Comparison of ENCODE assay signal across 23 mouse cellular contexts in genomic region chr4:138877731-138878130, GRCm38 (mm10). TPM values are rescaled to one million over a fixed set of nuclear protein-coding genes. Genes with fewer than 3 reads are reported as not detected.
DNase-seq lines count a peak whose midpoint lies in the region; ATAC-seq and TF ChIP-seq lines count a peak whose summit lies in the region.
"Had no signal": no experiment of that assay in that cellular context is flagged by ENCODE, and none has a peak within 500 bp of the region (broad histone marks: within the 10 kb centered on the region; RNA-seq: fewer than 3 reads in every experiment).

Gene Pla2g2e (plus strand): TSS chr4:138877942.

- TF ChIP-seq POLR2A in small intestine, adult 2 months (IDR thresholded peaks at IDR 0.05; ENCODE audit: low read depth, low read length), result no peak

- H3K9ac ChIP-seq in midbrain, postnatal 0 days (replicated peaks; ENCODE audit: low read length, poor library complexity, severe bottlenecking), result no peak within 1 kb of the TSS
- H3K9ac ChIP-seq: forebrain, embryonic 13.5 days; heart, embryonic 12.5 days; hindbrain, embryonic 12.5 days; lung, embryonic 15.5 days; midbrain, embryonic 13.5 days; neural tube, embryonic 12.5 days had no signal

- peaks cover 20% of the 10 kb centered on the region for H3K4me1 ChIP-seq in midbrain, embryonic 10.5 days
- no peaks in the 10 kb centered on the region for H3K4me1 ChIP-seq in midbrain, postnatal 0 days (ENCODE audit: insufficient read depth, low read length)
- peaks cover 24% of the 10 kb centered on the region; the same call in 1 of the 2 replicates for H3K4me1 ChIP-seq in small intestine, adult 2 months (ENCODE audit: control insufficient read depth, insufficient read depth, insufficient read length, low read length)

- WGBS in midbrain, embryonic 10.5 days, result 85% methylated on average over 4 of the region's 4 CpGs
- 83% methylated on average over 4 of the region's 4 CpGs for WGBS in midbrain, postnatal 0 days
- WGBS in small intestine, adult 2 months, result 28% methylated on average over 4 of the region's 4 CpGs

- no peak within 1 kb of the TSS for H3K4me3 ChIP-seq in midbrain, embryonic 10.5 days
- H3K4me3 ChIP-seq in midbrain, postnatal 0 days (ENCODE audit: low read depth, low read length), result no peak within 1 kb of the TSS
- H3K4me3 ChIP-seq in small intestine, adult 2 months (ENCODE audit: low read depth, low read length), result no peak within 1 kb of the TSS
- H3K4me3 ChIP-seq: forebrain, embryonic 13.5 days; heart, embryonic 12.5 days; hindbrain, embryonic 12.5 days; lung, embryonic 15.5 days; midbrain, embryonic 13.5 days; neural tube, embryonic 12.5 days had no signal

- ATAC-seq in midbrain, postnatal 0 days (ENCODE audit: low FRiP score), result no peak
- ATAC-seq: forebrain, embryonic 13.5 days; midbrain, embryonic 13.5 days had no signal

- no peak within 1 kb of the TSS for H3K4me2 ChIP-seq in midbrain, postnatal 0 days (ENCODE audit: low read depth, low read length, poor library complexity, severe bottlenecking)
- H3K4me2 ChIP-seq: forebrain, embryonic 13.5 days; heart, embryonic 12.5 days; hindbrain, embryonic 12.5 days; lung, embryonic 15.5 days; midbrain, embryonic 13.5 days; neural tube, embryonic 12.5 days had no signal

- no peaks in the 10 kb centered on the region for H3K36me3 ChIP-seq in midbrain, embryonic 10.5 days
- no peaks in the 10 kb centered on the region for H3K36me3 ChIP-seq in midbrain, postnatal 0 days (ENCODE audit: insufficient read depth, low read length)
- H3K36me3 ChIP-seq in small intestine, adult 2 months (ENCODE audit: control insufficient read depth, insufficient read depth, low read length), result no peaks in the 10 kb centered on the region
- H3K36me3 ChIP-seq: G1E; heart, embryonic 12.5 days; hindbrain, embryonic 12.5 days; lung, embryonic 15.5 days; midbrain, embryonic 13.5 days; neural tube, embryonic 12.5 days had no signal

- intact Hi-C loops in left cerebral cortex, postnatal 14 days (cut with DNase I), result no loop called here

- H3K27me3 ChIP-seq in midbrain, embryonic 10.5 days (ENCODE audit: low read depth, poor library complexity, severe bottlenecking), result peaks cover 33% of the 10 kb centered on the region
- H3K27me3 ChIP-seq in midbrain, postnatal 0 days (ENCODE audit: insufficient read depth, low read length), result no peaks in the 10 kb centered on the region
- H3K27me3 ChIP-seq in small intestine, adult 2 months (ENCODE audit: control insufficient read depth, insufficient read depth, low read length), result no peaks in the 10 kb centered on the region
- H3K27me3 ChIP-seq: neural tube, embryonic 12.5 days had no signal

- H3K9me3 ChIP-seq in midbrain, embryonic 10.5 days (replicated peaks), result no peaks in the 10 kb centered on the region; the same call in 1 of the 2 replicates
- H3K9me3 ChIP-seq in midbrain, postnatal 0 days (ENCODE audit: low read length), result no peaks in the 10 kb centered on the region
- H3K9me3 ChIP-seq: forebrain, embryonic 13.5 days; G1E; hindbrain, embryonic 12.5 days; lung, embryonic 15.5 days; midbrain, embryonic 13.5 days; neural tube, embryonic 12.5 days had no signal

- H3K27ac ChIP-seq in midbrain, embryonic 10.5 days (replicated peaks), result 0 out of 2 replicates have a peak within 1 kb of the TSS, but pooled peaks have one; percentile 15
- H3K27ac ChIP-seq in midbrain, postnatal 0 days (ENCODE audit: low read depth, low read length), result no peak within 1 kb of the TSS
- H3K27ac ChIP-seq in small intestine, adult 2 months (ENCODE audit: insufficient read depth, low read depth, low read length), result peak within 1 kb of the TSS; percentile 69
- H3K27ac ChIP-seq: forebrain, embryonic 13.5 days; hindbrain, embryonic 12.5 days; lung, embryonic 15.5 days; midbrain, embryonic 13.5 days; neural tube, embryonic 12.5 days had no signal

- TF ChIP-seq CTCF in midbrain, postnatal 0 days (IDR thresholded peaks at IDR 0.05), result no peak
- TF ChIP-seq CTCF in small intestine, adult 2 months (IDR thresholded peaks at IDR 0.05; ENCODE audit: extremely low read depth, insufficient read length, insufficient replicate concordance, low read depth, low read length), result no peak

- DNase-seq in adrenal gland, postnatal 10 days, result peak; percentile 37
- DNase-seq in adrenal gland, postnatal 25 days, result no peak
- DNase-seq in midbrain, embryonic 10.5 days (ENCODE audit: low spot score), result no peak
- DNase-seq in midbrain, postnatal 0 days (ENCODE audit: low spot score), result no peak
- no peak for DNase-seq in gonadal fat pad, adult 2 months (ENCODE audit: low read depth)
- DNase-seq in left cerebral cortex, postnatal 14 days (ENCODE audit: low spot score in 2 of 2), result no peak
- no peak for DNase-seq in lung, postnatal 10 days
- DNase-seq: cerebellum, postnatal 14 days; kidney, adult 11 months; kidney, postnatal 36 days; retina, postnatal 1 day had no signal

RNA-seq across cellular contexts. Expression of gene Pla2g2e, which starts in this region (rescaled TPM):
- total RNA-seq in adrenal gland, postnatal 10 days (2021), result 1 to 10 TPM; 1.1 to 4.1 TPM
- total RNA-seq in adrenal gland, postnatal 25 days (2021), result 1.5 TPM in 1 of 2 replicates, not detected in the other
- not detected in 2 replicates for polyA plus RNA-seq in midbrain, embryonic 10.5 days (2016; fragmentation: Nextera tagmentation; extraction: Ambion mirVana)
- not detected in 2 replicates for total RNA-seq in midbrain, postnatal 0 days (2014; rRNA removed)
- polyA plus RNA-seq in midbrain, postnatal 0 days (2015; fragmentation: Nextera tagmentation; extraction: Ambion mirVana), result not detected in 2 replicates
- polyA plus RNA-seq in gonadal fat pad, adult 2 months (2012; rRNA removed), result 6.9 and 15.8 TPM in 2 replicates
- polyA plus RNA-seq in small intestine, adult 2 months (2012; rRNA removed), result 0.16 and 0.67 TPM in 2 replicates
- not detected for total RNA-seq in left cerebral cortex, postnatal 14 days (2021)
- total RNA-seq: gastrocnemius, adult 8-10 months; left cerebral cortex, adult 18-20 months; liver, adult 2 months had no signal
- polyA plus RNA-seq: embryonic facial prominence, embryonic 11.5 days; forebrain, embryonic 13.5 days; heart, embryonic 12.5 days; hindbrain, embryonic 12.5 days; liver, adult 2 months; lung, embryonic 15.5 days; midbrain, embryonic 13.5 days; neural tube, embryonic 12.5 days had no signal
